Mouse (Mus musculus) CH12.LX (cell line): Measurements from ENCODE around the gene Pcolce2. TPM values are rescaled to one million over a fixed set of nuclear protein-coding genes. Genes with fewer than 3 reads are reported as not detected.

Experiments
- DNase-seq: peaks from one replicate; pipeline ENCODE4 v3.0.0-alpha.2; 2013; ENCODE audit errors: extremely low read depth
- H3K27ac ChIP-seq: 2 replicates; pipeline ENCODE4 v1.5.1; 2012; ENCODE audit warnings: low read depth, mild to moderate bottlenecking, control low read depth, moderate library complexity; ENCODE audit not compliant: insufficient read depth
- H3K27me3 ChIP-seq: replicated peaks from 2 replicates; pipeline ENCODE3; 2012; ENCODE audit warnings: inconsistent platforms
- H3K36me3 ChIP-seq, 2 experiments: replicated peaks in 1 of 2; 2 replicates each; pipeline versions ENCODE3 to v1.6.1; 2012; ENCODE audit warnings: inconsistent platforms in 1 of 2, low read length in 1 of 2, mild to moderate bottlenecking in 1 of 2, mixed read lengths in 1 of 2, moderate library complexity in 1 of 2; ENCODE audit not compliant: control insufficient read depth in 1 of 2, insufficient read depth in 1 of 2
- H3K4me1 ChIP-seq, 2 experiments: 2 replicates each; pipeline ENCODE4 v1.6.1; 2012; ENCODE audit warnings: inconsistent platforms in 1 of 2, moderate library complexity in 1 of 2; ENCODE audit not compliant: insufficient read depth in 2 of 2, control insufficient read depth in 1 of 2
- H3K4me2 ChIP-seq: 2 replicates; pipeline ENCODE4 v1.6.1; 2012; ENCODE audit warnings: low read depth, mild to moderate bottlenecking, control low read depth; ENCODE audit not compliant: poor library complexity, insufficient read depth, severe bottlenecking
- H3K4me3 ChIP-seq, 3 experiments: fragments of 150-350 bp in 1 of 3; sonication (generic) in 1 of 3; replicated peaks in 1 of 3; 2 replicates each; pipeline versions ENCODE3 to v1.5.1; 2011 to 2012; ENCODE audit warnings: low read depth in 2 of 3, low read length in 2 of 3, mild to moderate bottlenecking in 2 of 3, moderate library complexity in 2 of 3, control low read depth in 1 of 3, improper control_type of control experiment in 1 of 3, inconsistent platforms in 1 of 3, mixed read lengths in 1 of 3; ENCODE audit not compliant: poor library complexity in 1 of 3
- H3K79me2 ChIP-seq: replicated peaks from 2 replicates; pipeline ENCODE4 v1.6.1; 2012; ENCODE audit warnings: mild to moderate bottlenecking, moderate library complexity; ENCODE audit not compliant: control insufficient read depth, poor library complexity, insufficient read depth, severe bottlenecking; ENCODE audit errors: extremely low read depth
- H3K9ac ChIP-seq: 2 replicates; pipeline ENCODE4 v1.6.1; 2012; ENCODE audit warnings: low read depth, mild to moderate bottlenecking, control low read depth, moderate library complexity; ENCODE audit not compliant: insufficient read depth
- H3K9me3 ChIP-seq: replicated peaks from 2 replicates; pipeline ENCODE3; 2012; ENCODE audit warnings: low read length, inconsistent platforms, mixed read lengths
- CHD1 ChIP-seq: IDR thresholded peaks from 2 replicates; pipeline ENCODE4 v1.6.1; 2012; ENCODE audit warnings: low read depth, low read length, improper control_type of control experiment, inconsistent platforms
- CTCF ChIP-seq, 2 experiments: IDR thresholded peaks in 1 of 2; conservative IDR thresholded peaks in 1 of 2; 2 replicates each; pipeline ENCODE4 v1.5.1; 2011 to 2012; ENCODE audit warnings: low read depth in 2 of 2, low read length in 2 of 2, improper control_type of control experiment in 1 of 2, inconsistent platforms in 1 of 2, mild to moderate bottlenecking in 1 of 2, moderate library complexity in 1 of 2
- E2F4 ChIP-seq: IDR thresholded peaks from 2 replicates; pipeline ENCODE4 v1.6.1; 2011; ENCODE audit warnings: low read depth, low read length, improper control_type of control experiment; ENCODE audit not compliant: insufficient replicate concordance
- GABPA ChIP-seq: IDR thresholded peaks from 2 replicates; pipeline ENCODE4 v1.6.1; 2012; ENCODE audit warnings: low read depth, low read length, improper control_type of control experiment, inconsistent platforms; ENCODE audit not compliant: insufficient replicate concordance
- IRF4 ChIP-seq: IDR thresholded peaks from 2 replicates; pipeline ENCODE4 v1.6.1; 2014; ENCODE audit warnings: low read depth, mild to moderate bottlenecking, inconsistent platforms, low read length, improper control_type of control experiment
- JUN ChIP-seq: IDR thresholded peaks from 2 replicates; pipeline ENCODE4 v1.6.1; 2011; ENCODE audit warnings: low read depth, mild to moderate bottlenecking, low read length, improper control_type of control experiment, moderate library complexity; ENCODE audit not compliant: insufficient read depth
- JUND ChIP-seq: conservative IDR thresholded peaks from 2 replicates; pipeline ENCODE4 v1.6.1; 2011; ENCODE audit warnings: low read depth, low read length, improper control_type of control experiment
- KAT2A ChIP-seq: IDR thresholded peaks from 2 replicates; pipeline ENCODE4 v1.6.1; 2012; ENCODE audit warnings: low read length, improper control_type of control experiment, inconsistent platforms; ENCODE audit not compliant: insufficient replicate concordance
- MAFK ChIP-seq: IDR thresholded peaks from 2 replicates; pipeline ENCODE4 v1.6.1; 2011; ENCODE audit warnings: low read length, improper control_type of control experiment; ENCODE audit not compliant: insufficient replicate concordance
- MAX ChIP-seq: IDR thresholded peaks from 2 replicates; pipeline ENCODE4 v1.6.1; 2011; ENCODE audit warnings: low read length, improper control_type of control experiment
- MAZ ChIP-seq: IDR thresholded peaks from 2 replicates; pipeline ENCODE4 v1.6.1; 2012; ENCODE audit warnings: low read depth, mild to moderate bottlenecking, inconsistent platforms, low read length, improper control_type of control experiment, moderate library complexity
- MEF2A ChIP-seq: IDR thresholded peaks from 2 replicates; pipeline ENCODE4 v1.6.1; 2014; ENCODE audit warnings: low read depth, mild to moderate bottlenecking, inconsistent platforms, low read length, improper control_type of control experiment, borderline replicate concordance
- MXI1 ChIP-seq: IDR thresholded peaks from 2 replicates; pipeline ENCODE4 v1.6.1; 2011; ENCODE audit warnings: mild to moderate bottlenecking, low read depth, low read length, improper control_type of control experiment
- MYC ChIP-seq: IDR thresholded peaks from 2 replicates; pipeline ENCODE4 v1.6.1; 2011; ENCODE audit warnings: low read depth, mild to moderate bottlenecking, improper control_type of control experiment, low read length
- POLR2A ChIP-seq: IDR thresholded peaks from 2 replicates; pipeline ENCODE4 v1.6.1; 2011; ENCODE audit warnings: low read depth, mild to moderate bottlenecking, improper control_type of control experiment, low read length
- POLR2AphosphoS2 ChIP-seq: IDR thresholded peaks from 2 replicates; pipeline ENCODE4 v1.6.1; 2011; ENCODE audit warnings: low read depth, low read length, improper control_type of control experiment
- RCOR1 ChIP-seq: conservative IDR thresholded peaks from 2 replicates; pipeline ENCODE4 v1.6.1; 2012; ENCODE audit warnings: low read depth, mild to moderate bottlenecking, inconsistent platforms, low read length, improper control_type of control experiment
- TBP ChIP-seq: conservative IDR thresholded peaks from 2 replicates; pipeline ENCODE4 v1.6.1; 2011; ENCODE audit warnings: low read depth, low read length, improper control_type of control experiment
- TCF12 ChIP-seq: IDR thresholded peaks from 2 replicates; pipeline ENCODE4 v1.6.1; 2014; ENCODE audit warnings: low read depth, mild to moderate bottlenecking, inconsistent platforms, low read length, improper control_type of control experiment
- UBTF ChIP-seq: IDR thresholded peaks from 2 replicates; pipeline ENCODE4 v1.6.1; 2012; ENCODE audit warnings: low read depth, mild to moderate bottlenecking, inconsistent platforms, low read length, improper control_type of control experiment, moderate library complexity
- USF1 ChIP-seq: IDR thresholded peaks from 2 replicates; pipeline ENCODE4 v1.6.1; 2014; ENCODE audit warnings: low read depth, mild to moderate bottlenecking, inconsistent platforms, low read length, improper control_type of control experiment
- ZC3H11A ChIP-seq: IDR thresholded peaks from 2 replicates; pipeline ENCODE4 v1.6.1; 2012; ENCODE audit warnings: low read depth, mild to moderate bottlenecking, inconsistent platforms, low read length, improper control_type of control experiment
- ZMIZ1 ChIP-seq: IDR thresholded peaks from 2 replicates; pipeline ENCODE4 v1.6.1; 2012; ENCODE audit warnings: low read depth, mild to moderate bottlenecking, inconsistent platforms, low read length, improper control_type of control experiment
- ZNF384 ChIP-seq: IDR thresholded peaks from 2 replicates; pipeline ENCODE4 v1.6.1; 2012; ENCODE audit warnings: low read depth, low read length, improper control_type of control experiment, inconsistent platforms
- dilution Hi-C: fragments of 300-500 bp; cut with MboI; formaldehyde crosslinking; loops from 2 replicates; pipeline ENCODE4 v1.14.3; 2020; ENCODE audit warnings: low sequenced_read_pairs; ENCODE audit not compliant: extremely low pct_unique_long_range_greater_than_20kb, extremely low pct_ligation_motif_present
- in situ Hi-C: fragments of 300-500 bp; cut with MboI; formaldehyde crosslinking; loops from 3 replicates; pipeline ENCODE4 v1.14.3; 2019; ENCODE audit warnings: low sequenced_read_pairs, low pct_ligation_motif_present, low pct_unique_long_range_greater_than_20kb, mixed read lengths
- polyA plus RNA-seq: library from polyadenylated mRNA; unstranded; fragments of >175 nt; gene quantifications from 2 replicates; pipeline ENCODE4 v1.2.1, GENCODE M21; 2012; ENCODE audit warnings: low read depth; ENCODE audit not compliant: insufficient read length
- total RNA-seq, 2 experiments: library from RNA; depleted of rRNA; stranded (reverse); fragments of 300-350 nt in 1 of 2; fragments of >200 nt in 1 of 2; gene quantifications; 2 replicates each; pipeline ENCODE4 v1.2.3; 2012 to 2014

Pcolce2 gene
- total and polyA plus RNA-seq, 3 experiments: 0.04 TPM; not detected in 2

- Histone ChIP-seq H3K36me3 (no peaks in the 10 kb centered on the region), H3K4me2 (no peak overlapping the region), H3K27ac (no peak overlapping the region), H3K4me3 (no peak overlapping the region), H3K9ac (no peak overlapping the region), H3K4me1 (peaks cover 0 to 4% of the 10 kb centered on the region in 2 experiments; a peak in 2 of 4 replicates), H3K79me2 (no peaks in the 10 kb centered on the region), H3K27me3 (no peaks in the 10 kb centered on the region), H3K9me3 (no peaks in the 10 kb centered on the region)
- TF ChIP-seq JUND (no peak), MAZ (no peak), CHD1 (no peak), MEF2A (no peak), MXI1 (no peak), ZMIZ1 (no peak), RCOR1 (no peak), ZNF384 (no peak), TBP (no peak), POLR2A (no peak), POLR2AphosphoS2 (no peak), CTCF (conservative IDR thresholded peaks at IDR 0.05 in 1 of 2, IDR thresholded peaks at IDR 0.05 in 1 of 2; ENCODE audit: low read depth in 2 of 2, low read length in 2 of 2) (no peak), KAT2A (no peak), ZC3H11A (no peak), MYC (no peak), MAFK (no peak), UBTF (no peak), USF1 (no peak), TCF12 (no peak), JUN (no peak)
- dilution Hi-C loops: no loop called here
- in situ Hi-C loops: no loop called here
- DNase-seq: no peak
These were observed 39.8 kb upstream of the Pcolce2 start for GRCm38 (mm10) chr9:95597466-95598178.

DNA sequence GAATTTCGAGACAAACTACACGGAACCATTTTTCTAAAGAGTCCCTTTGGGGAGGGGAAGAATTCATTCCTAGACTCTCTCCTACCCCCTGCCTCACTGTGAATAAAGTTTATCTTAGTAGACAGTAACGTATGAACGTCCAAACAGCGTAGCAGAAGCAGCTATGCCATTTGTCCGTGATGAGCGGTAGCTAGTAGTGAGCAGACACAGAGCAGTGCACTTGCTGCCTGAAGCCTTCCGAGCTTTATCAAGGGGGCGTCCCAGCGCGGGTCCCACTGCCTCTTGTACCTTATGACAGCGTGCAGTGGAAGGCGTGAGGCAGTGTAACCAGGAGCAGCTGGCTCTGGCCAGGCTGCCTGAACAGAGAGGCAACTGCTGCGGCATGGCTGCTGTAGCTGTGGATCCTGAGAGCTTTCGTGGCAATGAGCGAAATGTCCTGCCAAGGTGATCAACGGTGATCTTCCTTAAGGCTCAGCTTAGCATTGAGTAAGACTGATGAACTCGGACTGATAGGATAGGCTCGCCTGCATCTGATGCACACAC lies 39.2 kb upstream of the Pcolce2 start:
- TF ChIP-seq ZNF384 (no peak), MAX (no peak), E2F4 (no peak), GABPA (no peak), USF1 (no peak), IRF4 (no peak)
- TF ChIP-seq, all 38 proteins: peak for 0
- Histone ChIP-seq H3K4me1 (peaks cover under 1 to 10% of the 10 kb centered on the region in 2 experiments), H3K27me3 (no peaks in the 10 kb centered on the region), H3K9ac (no peak overlapping the region), H3K4me3 (no peak overlapping the region), H3K36me3 (no peaks in the 10 kb centered on the region), H3K4me2 (no peak overlapping the region), H3K79me2 (no peaks in the 10 kb centered on the region), H3K27ac (no peak overlapping the region), H3K9me3 (no peaks in the 10 kb centered on the region)
- no peak for DNase-seq
- dilution Hi-C loops (no loop called here), in situ Hi-C loops (no loop called here)
